Mouse (Mus musculus) neural tube, embryonic 13.5 days (tissue): ENCODE measurements around the gene Uso1. TPM values are rescaled to one million over a fixed set of nuclear protein-coding genes. Genes with fewer than 3 reads are reported as not detected.

ENCODE experiments used
- ATAC-seq: fragments of 200-750 bp; cut with Nextera tagmentation; 2 replicates; pipeline ENCODE4 v1.8.0; 2017; ENCODE audit warnings: low read depth, mild to moderate bottlenecking, moderate TSS enrichment, moderate library complexity
- H3K27ac ChIP-seq: fragments of 300-500 bp; sonication (generic); replicated peaks from 2 replicates; pipeline ENCODE4 v1.5.1; 2015; ENCODE audit warnings: moderate library complexity, mild to moderate bottlenecking, inconsistent platforms
- H3K27me3 ChIP-seq: fragments of 300-500 bp; sonication (generic); 2 replicates; pipeline ENCODE4 v1.6.1; 2015; ENCODE audit warnings: mild to moderate bottlenecking, inconsistent platforms
- H3K36me3 ChIP-seq: fragments of 300-500 bp; sonication (generic); 2 replicates; pipeline ENCODE4 v1.6.1; 2015; ENCODE audit warnings: mild to moderate bottlenecking, inconsistent platforms
- H3K4me1 ChIP-seq: fragments of 300-500 bp; sonication (generic); replicated peaks from 2 replicates; pipeline ENCODE4 v1.6.1; 2015; ENCODE audit warnings: inconsistent platforms
- H3K4me2 ChIP-seq: fragments of 300-500 bp; sonication (generic); 2 replicates; pipeline ENCODE4 v1.6.1; 2015; ENCODE audit warnings: inconsistent platforms, mild to moderate bottlenecking, moderate library complexity
- H3K4me3 ChIP-seq: fragments of 300-500 bp; sonication (generic); 2 replicates; pipeline ENCODE4 v1.5.1; 2015; ENCODE audit warnings: mild to moderate bottlenecking, inconsistent platforms
- H3K9ac ChIP-seq: fragments of 300-500 bp; sonication (generic); 2 replicates; pipeline ENCODE4 v1.6.1; 2015; ENCODE audit warnings: moderate library complexity, mild to moderate bottlenecking, inconsistent platforms
- H3K9me3 ChIP-seq: fragments of 300-500 bp; sonication (generic); 2 replicates; pipeline ENCODE4 v1.6.1; 2016; ENCODE audit warnings: inconsistent platforms
- WGBS: fragments of 180-500 bp; shearing (Covaris S2); methylation state at CpG from one replicate; pipeline ENCODE4 v1.1.7; 2015; 5-methylcytosine and 5-hydroxymethylcytosine counted together
- polyA plus RNA-seq: library from polyadenylated mRNA; unstranded; fragments of >200 nt; fragmentation: Nextera tagmentation; extraction: Ambion mirVana; gene quantifications from 2 replicates; pipeline ENCODE4 v1.2.1, GENCODE M21; 2015

Gene Uso1
- polyA plus RNA-seq = 45.7 and 49.3 TPM in 2 replicates

DNA sequence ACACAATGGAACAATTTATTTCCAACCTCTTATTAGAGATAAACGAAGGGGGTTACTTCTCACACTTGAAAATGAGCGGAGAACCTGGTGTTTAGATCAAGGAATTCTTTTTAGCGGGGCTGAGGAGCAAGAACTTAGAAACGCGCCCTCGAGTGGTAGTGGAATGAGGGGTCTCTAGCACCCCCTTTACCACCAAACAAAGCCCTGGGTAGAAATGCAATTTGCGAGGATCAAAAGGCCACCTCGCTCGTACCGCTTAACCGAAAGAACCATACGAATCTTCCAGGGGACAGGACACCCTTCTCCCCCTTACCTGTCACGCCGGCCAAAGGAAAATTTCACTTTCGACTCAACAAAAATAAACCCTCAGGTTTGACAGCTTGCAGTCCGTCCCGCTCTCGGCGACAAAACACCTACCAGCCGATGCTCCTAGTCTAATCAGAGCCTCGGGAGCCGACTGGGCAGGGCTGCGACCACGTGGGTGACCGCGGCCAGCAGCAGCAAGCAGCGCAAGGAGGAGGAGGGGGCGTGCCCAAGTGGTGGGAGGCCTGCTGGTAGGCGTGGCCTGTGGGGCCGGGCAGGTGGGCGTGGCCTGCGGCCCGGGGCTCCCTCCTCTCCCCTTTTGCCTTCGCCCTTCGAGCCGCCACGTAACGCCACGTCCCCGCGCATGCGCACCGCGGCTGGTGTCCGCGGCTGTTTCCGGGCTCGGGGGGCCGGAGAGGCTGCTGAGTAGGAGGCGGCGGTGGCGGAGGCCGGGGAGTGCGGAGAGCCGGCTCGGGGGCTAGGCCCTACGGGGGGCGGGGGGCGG is at the start of gene Uso1:
TSS of gene Uso1 (plus strand) at position 700 of the 808 bp plus-strand sequence.
- Histone ChIP-seq H3K9ac (peak within 1 kb of the TSS; percentile 93), H3K9me3 (no peaks in the 10 kb centered on the region), H3K27ac (peak within 1 kb of the TSS; percentile 90), H3K4me3 (peak within 1 kb of the TSS; percentile 90), H3K4me1 (peaks cover 34% of the 10 kb centered on the region), H3K4me2 (peak within 1 kb of the TSS; percentile 74), H3K36me3 (peaks cover 10% of the 10 kb centered on the region; the same call in 1 of the 2 replicates), H3K27me3 (no peaks in the 10 kb centered on the region)
- ATAC-seq = peak; percentile 98
- WGBS = 1% methylated on average over 51 of the region's 59 CpGs

DNA sequence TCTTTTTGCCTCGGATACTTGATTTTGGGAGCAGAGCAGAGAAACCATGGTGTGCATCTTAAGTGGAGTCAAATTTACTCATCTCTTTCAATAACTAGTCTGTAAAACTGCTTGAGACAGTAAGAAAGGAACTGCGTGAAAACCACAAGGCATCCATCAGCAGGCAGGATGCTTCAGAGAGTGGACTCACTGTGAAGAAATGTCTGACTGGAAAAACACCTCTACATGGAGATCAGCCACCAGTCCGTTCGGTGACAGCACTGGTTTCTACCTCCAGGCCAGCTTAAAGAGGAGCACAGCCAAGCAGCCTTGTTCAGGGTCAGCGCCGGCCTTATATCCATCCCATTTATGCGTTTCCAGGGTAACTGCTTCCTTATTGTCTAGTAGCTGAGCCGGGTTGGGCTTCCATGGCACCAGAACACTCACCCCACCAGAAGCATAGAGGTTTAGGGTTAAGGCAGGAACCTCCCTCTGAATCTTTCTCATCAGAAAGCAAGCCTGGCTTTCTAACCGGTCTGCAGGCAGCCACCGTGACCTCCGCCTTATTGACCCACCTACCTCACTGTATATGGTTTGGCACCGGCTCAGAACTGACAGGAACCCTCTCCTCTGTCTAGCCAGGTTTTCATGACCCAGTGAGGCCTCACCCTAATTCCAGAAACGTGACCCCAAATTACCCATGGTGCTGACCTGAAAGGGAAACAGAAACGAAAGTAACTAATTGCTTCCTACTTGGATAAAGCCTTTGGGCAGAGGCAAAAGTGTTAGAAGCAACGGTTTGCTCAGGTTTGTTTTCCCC is 44.3 kb upstream of the Uso1 start:
- Histone ChIP-seq H3K4me1 (peaks cover 6% of the 10 kb centered on the region), H3K9ac (0 out of 2 replicates have a peak overlapping the region, but pooled peaks have one; percentile 43), H3K27me3 (no peaks in the 10 kb centered on the region), H3K4me3 (no peak overlapping the region), H3K27ac (no peak overlapping the region), H3K4me2 (no peak overlapping the region), H3K9me3 (no peaks in the 10 kb centered on the region), H3K36me3 (no peaks in the 10 kb centered on the region)
- no peak for ATAC-seq
- WGBS = 47% methylated on average over 15 of the region's 15 CpGs

DNA sequence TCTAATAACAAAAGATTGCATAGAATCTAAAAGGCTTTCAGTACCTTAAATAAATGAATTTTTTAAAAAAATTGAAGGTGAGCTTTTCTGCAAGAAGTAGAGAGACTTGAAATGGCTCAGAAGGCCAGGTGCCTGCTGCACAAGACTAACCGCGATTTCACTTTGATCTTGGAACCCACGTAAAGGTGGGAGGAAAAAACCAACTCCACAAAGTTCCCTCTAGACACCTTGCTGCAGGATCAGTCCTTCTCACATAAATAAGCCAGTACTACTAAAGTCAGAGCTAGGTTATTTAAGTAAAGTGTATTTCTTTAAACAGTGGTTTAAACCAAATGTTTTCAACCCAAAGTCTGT is 43.7 kb upstream of the Uso1 start:
- H3K4me2 ChIP-seq = no peak overlapping the region
- H3K9ac ChIP-seq = no peak overlapping the region
- H3K27me3 ChIP-seq = no peaks in the 10 kb centered on the region
- H3K27ac ChIP-seq = no peak overlapping the region
- ATAC-seq = no peak
- H3K4me1 ChIP-seq = peaks cover 6% of the 10 kb centered on the region
- H3K4me3 ChIP-seq = no peak overlapping the region
- H3K9me3 ChIP-seq = no peaks in the 10 kb centered on the region
- 84% methylated on average over 3 of the region's 3 CpGs for WGBS
- H3K36me3 ChIP-seq = no peaks in the 10 kb centered on the region

DNA sequence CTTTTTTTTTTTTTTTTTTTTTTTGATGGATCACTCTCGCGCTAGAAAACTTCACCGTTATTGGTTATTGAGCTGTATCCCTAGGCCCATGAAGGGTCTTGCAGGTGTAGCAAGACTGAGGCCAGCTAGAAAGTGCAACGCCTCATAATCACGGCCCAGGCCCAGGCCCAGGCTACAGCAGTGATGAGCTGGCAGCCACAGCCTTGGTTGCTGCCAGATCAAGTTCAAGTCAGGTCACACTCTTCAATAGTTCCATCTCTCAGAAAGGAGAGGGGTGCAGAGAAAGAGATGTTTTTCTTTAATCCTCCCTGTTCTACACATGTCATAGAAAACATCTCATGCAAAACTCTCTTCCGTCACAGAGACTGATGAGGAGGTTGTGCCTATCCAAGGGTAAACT is 41.0 kb upstream of the Uso1 start:
- no peak overlapping the region for H3K4me3 ChIP-seq
- H3K27me3 ChIP-seq = no peaks in the 10 kb centered on the region
- H3K36me3 ChIP-seq = no peaks in the 10 kb centered on the region
- peaks cover 6% of the 10 kb centered on the region for H3K4me1 ChIP-seq
- WGBS = 89% methylated on average over 6 of the region's 6 CpGs
- no peaks in the 10 kb centered on the region for H3K9me3 ChIP-seq
- H3K27ac ChIP-seq = no peak overlapping the region
- H3K9ac ChIP-seq = no peak overlapping the region
- no peak overlapping the region for H3K4me2 ChIP-seq
- no peak for ATAC-seq

DNA sequence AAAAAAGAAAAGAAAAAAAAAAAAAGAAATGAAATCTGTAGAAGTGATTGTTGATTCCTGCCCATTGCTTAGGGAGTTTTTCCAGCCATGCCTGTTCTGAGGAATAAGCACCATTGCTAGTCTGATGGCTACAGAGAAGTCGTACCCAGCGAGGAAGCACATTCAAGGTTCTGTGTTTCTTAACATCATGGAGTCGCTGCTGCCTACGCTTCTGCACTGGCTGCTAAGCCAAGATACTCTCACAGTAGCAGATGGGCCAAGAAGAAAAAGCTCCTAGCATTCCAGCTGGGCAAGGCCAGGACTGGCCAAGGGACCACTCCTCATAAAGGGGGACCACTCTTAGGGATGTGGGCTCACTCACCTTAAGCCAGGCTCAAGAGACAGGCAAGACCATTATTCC is 40.0 kb upstream of the Uso1 start:
- no peaks in the 10 kb centered on the region for H3K9me3 ChIP-seq
- 91% methylated on average over 4 of the region's 4 CpGs for WGBS
- H3K36me3 ChIP-seq = no peaks in the 10 kb centered on the region
- no peak overlapping the region for H3K27ac ChIP-seq
- H3K9ac ChIP-seq = no peak overlapping the region
- H3K4me1 ChIP-seq = peaks cover 6% of the 10 kb centered on the region
- H3K27me3 ChIP-seq = no peaks in the 10 kb centered on the region
- ATAC-seq = no peak
- H3K4me2 ChIP-seq = no peak overlapping the region
- no peak overlapping the region for H3K4me3 ChIP-seq

DNA sequence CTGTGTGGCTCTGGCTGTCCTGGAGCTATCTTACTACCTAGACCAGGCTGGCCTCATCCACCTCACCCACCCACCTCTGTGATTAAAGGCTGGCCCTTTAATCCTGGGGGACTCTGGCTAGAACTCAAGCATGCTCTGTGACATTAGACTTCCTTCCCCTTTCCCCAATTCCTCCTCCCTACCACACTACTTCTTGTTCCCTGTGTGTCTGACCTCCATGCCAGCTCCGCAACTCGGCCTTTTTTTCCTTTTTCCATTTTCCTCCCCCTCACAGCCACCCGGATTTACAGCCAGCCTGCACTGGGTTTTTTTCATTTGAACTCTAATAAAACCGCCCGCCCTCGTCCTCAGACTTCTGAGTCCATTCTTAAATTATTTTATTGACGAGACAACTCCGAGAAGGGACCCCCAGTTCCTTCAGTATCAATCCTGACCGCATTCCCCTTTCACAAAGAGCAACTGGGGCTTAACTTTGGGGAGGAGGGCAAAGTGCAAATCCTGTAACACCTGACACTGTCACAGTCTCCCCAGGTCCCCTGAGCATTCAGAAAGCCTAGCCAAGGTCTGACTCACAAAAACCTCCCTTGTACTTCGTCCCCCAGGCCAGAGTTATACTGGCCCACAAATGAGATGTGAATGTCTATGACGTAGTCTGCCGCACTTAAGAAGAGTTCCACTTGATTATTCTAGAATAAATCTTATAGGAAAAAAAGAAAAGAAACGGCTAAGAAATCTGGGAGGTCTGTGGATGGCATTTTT is 39.2 kb upstream of the Uso1 start:
- no peak overlapping the region for H3K4me3 ChIP-seq
- no peak overlapping the region for H3K27ac ChIP-seq
- H3K4me1 ChIP-seq = peaks cover 7% of the 10 kb centered on the region
- no peaks in the 10 kb centered on the region for H3K9me3 ChIP-seq
- H3K4me2 ChIP-seq = no peak overlapping the region
- ATAC-seq = no peak
- WGBS = 36% methylated on average over 13 of the region's 13 CpGs
- H3K36me3 ChIP-seq = no peaks in the 10 kb centered on the region
- H3K27me3 ChIP-seq = no peaks in the 10 kb centered on the region
- no peak overlapping the region for H3K9ac ChIP-seq

DNA sequence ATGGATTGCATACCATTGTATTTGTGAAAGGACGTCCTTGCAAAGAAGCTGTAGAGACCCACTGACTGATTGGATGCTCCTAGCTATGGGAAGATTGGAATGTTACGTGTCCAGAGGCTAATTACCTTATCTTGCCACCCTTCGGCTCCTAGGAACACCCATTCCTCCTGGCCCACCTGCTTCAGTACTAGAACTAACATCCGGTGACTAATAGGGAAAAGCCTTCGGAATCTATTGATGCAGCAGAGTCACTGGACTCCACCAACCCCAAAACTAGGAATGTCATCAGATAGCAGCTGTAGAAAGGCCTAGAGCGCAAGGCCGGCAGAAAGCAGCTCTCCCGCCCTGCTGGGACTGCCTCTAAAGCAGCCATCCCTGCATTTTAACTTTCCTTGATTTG is 36.1 kb upstream of the Uso1 start:
- no peak overlapping the region for H3K27ac ChIP-seq
- H3K27me3 ChIP-seq = no peaks in the 10 kb centered on the region
- no peaks in the 10 kb centered on the region for H3K36me3 ChIP-seq
- H3K9ac ChIP-seq = no peak overlapping the region
- peaks cover 15% of the 10 kb centered on the region for H3K4me1 ChIP-seq
- H3K4me3 ChIP-seq = no peak overlapping the region
- no peak for ATAC-seq
- H3K9me3 ChIP-seq = no peaks in the 10 kb centered on the region
- H3K4me2 ChIP-seq = no peak overlapping the region
- WGBS = 89% methylated on average over 8 of the region's 8 CpGs

DNA sequence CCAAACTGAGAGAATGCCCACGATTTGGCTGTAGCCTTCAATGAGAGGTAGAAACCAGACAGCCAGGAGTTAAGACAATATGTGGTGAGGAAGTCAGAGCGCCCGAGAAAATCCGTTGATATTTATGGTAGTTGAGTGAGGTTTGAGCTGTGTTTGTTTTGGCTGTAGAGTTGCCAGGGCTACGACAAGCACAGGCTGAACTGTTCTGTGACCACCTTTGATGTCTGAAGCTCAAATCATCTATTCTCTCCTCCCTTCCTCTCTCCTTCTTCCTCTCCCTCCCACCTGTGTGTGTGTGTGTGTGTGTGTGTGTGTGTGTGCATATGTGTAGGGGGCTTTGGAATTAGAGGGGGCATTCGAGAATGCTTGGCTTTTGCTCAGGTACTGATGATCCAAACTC is 34.7 kb upstream of the Uso1 start:
- Histone ChIP-seq H3K4me3 (no peak overlapping the region), H3K4me2 (no peak overlapping the region), H3K9me3 (no peaks in the 10 kb centered on the region), H3K4me1 (peaks cover 18% of the 10 kb centered on the region), H3K27ac (no peak overlapping the region), H3K27me3 (no peaks in the 10 kb centered on the region), H3K9ac (no peak overlapping the region), H3K36me3 (no peaks in the 10 kb centered on the region)
- no peak for ATAC-seq
- WGBS = 55% methylated on average over 6 of the region's 6 CpGs

DNA sequence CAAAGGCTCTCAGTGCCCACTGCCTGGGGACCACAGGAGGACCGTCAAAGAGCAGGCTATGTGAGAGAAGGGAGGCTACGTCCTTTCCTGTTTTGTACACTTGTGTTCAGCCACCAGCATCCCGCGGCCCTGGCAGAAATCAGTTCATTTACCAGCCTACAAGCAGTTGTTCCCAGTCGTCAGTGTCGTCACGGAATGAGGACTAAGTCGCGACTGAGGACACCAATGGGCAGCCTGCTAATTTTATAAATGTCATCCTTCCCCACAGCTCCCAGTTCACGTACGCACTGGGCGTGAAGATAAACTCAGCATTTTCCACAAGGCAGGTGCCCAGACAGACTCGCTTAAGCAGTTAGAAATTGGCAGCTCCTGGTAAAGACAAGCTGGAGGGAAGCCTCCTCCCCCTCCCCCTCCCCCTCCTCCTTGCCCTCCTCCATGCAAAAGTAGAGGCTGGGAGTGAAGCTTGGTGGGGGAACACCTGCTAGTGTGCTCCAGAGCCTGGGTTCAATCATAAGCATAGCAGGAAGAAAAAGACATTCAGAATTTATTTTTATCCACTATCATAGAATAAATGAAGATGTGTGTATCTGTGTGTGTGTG is 33.8 kb upstream of the Uso1 start:
- ATAC-seq = no peak
- 71% methylated on average over 13 of the region's 13 CpGs for WGBS
- no peaks in the 10 kb centered on the region for H3K27me3 ChIP-seq
- H3K9ac ChIP-seq = no peak overlapping the region
- H3K4me2 ChIP-seq = no peak overlapping the region
- H3K4me1 ChIP-seq = peaks cover 18% of the 10 kb centered on the region
- no peaks in the 10 kb centered on the region for H3K36me3 ChIP-seq
- no peaks in the 10 kb centered on the region for H3K9me3 ChIP-seq
- no peak overlapping the region for H3K4me3 ChIP-seq
- 0 out of 2 replicates have a peak overlapping the region, but pooled peaks have one; percentile 9 for H3K27ac ChIP-seq

DNA sequence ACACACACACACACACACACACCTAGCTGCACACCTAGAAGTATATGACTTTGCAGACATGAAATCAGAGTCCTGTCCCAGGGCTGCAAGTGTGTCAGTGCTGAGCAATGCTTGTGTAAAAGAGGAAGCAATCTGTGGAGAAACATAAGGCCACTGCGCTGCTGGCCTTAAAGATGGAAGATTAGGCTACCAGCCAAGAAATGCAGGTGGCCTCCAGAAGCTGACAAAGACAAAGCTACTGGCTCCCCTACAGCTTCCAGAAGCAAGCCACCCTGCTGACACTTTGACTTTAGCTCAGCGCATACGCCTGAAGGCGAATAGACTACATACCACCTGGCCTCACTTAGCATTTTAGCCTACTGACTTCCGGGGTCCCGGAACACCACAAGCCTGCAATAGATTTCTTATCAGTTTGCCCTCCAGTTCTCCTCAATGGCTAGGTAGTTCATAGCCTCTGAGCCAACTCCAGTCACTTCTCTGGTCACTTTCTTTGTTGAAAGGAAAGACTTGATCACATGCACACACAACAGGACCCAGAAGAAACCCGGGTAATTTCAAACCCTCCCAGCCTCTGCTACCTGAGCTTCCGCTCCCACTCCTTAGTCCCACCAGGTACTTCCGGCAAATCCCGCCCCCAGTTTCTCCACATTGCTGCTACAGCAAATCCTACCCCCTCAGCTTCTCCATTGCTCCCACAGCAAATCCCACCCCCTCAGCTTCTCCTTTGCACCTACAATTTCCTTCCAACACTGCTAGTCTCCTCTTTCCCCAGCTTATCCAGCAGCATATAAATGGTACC is 31.2 kb upstream of the Uso1 start:
- ATAC-seq = peak; percentile 63; the same call in 1 of the 2 replicates
- WGBS = 42% methylated on average over 10 of the region's 10 CpGs
- Histone ChIP-seq H3K4me1 (peaks cover 18% of the 10 kb centered on the region), H3K4me2 (no peak overlapping the region), H3K27me3 (no peaks in the 10 kb centered on the region), H3K9ac (no peak overlapping the region), H3K9me3 (no peaks in the 10 kb centered on the region), H3K36me3 (no peaks in the 10 kb centered on the region), H3K4me3 (no peak overlapping the region), H3K27ac (peak overlapping the region; percentile 18; the same call in 1 of the 2 replicates)

DNA sequence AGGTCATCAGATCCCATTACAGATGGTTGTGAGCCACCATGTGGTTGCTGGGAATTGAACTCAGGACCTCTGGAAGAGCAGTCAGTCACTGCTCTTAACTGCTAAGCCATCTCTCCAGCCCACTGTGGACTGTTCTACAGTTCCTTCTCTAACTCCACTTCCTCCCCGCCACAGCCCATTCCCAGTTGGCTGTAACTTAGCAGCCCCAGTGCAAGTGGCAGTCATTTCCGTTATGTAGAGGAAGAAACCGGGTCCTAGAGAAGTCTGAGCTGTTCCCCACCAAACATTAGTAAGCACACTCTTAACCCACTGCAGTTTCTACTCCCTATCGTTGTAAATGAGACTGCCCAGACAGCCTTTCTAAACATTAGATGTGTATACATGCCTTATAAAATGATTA is 30.5 kb upstream of the Uso1 start:
- H3K9ac ChIP-seq = no peak overlapping the region
- 96% methylated on average over 4 of the region's 4 CpGs for WGBS
- ATAC-seq = no peak
- H3K9me3 ChIP-seq = no peaks in the 10 kb centered on the region
- no peak overlapping the region for H3K27ac ChIP-seq
- H3K27me3 ChIP-seq = no peaks in the 10 kb centered on the region
- no peaks in the 10 kb centered on the region for H3K36me3 ChIP-seq
- peaks cover 21% of the 10 kb centered on the region for H3K4me1 ChIP-seq
- H3K4me2 ChIP-seq = no peak overlapping the region
- H3K4me3 ChIP-seq = no peak overlapping the region
